Mouse (Mus musculus) embryonic facial prominence, embryonic 10.5 days (tissue): ENCODE data around the gene Mov10. TPM values are rescaled to one million over a fixed set of nuclear protein-coding genes. Genes with fewer than 3 reads are reported as not detected.
"Not testable (repeated sequence)": the region's sequence is repeated elsewhere in the genome, so short reads cannot be mapped to it uniquely, and the experiment has no call there.

Experiments
- DNase-seq: peaks from one replicate; pipeline ENCODE4 v3.0.0-alpha.2; 2017; ENCODE audit warnings: low spot score
- H3K27ac ChIP-seq: fragments of 300-500 bp; sonication (generic); replicated peaks from 2 replicates; pipeline ENCODE4 v1.5.1; 2016; ENCODE audit warnings: mild to moderate bottlenecking
- H3K27me3 ChIP-seq: fragments of 300-500 bp; sonication (generic); replicated peaks from 2 replicates; pipeline ENCODE4 v1.6.1; 2016; ENCODE audit warnings: low read depth, mild to moderate bottlenecking; ENCODE audit not compliant: poor library complexity, severe bottlenecking
- H3K36me3 ChIP-seq: fragments of 300-500 bp; sonication (generic); replicated peaks from 2 replicates; pipeline ENCODE4 v1.6.1; 2016; ENCODE audit warnings: mild to moderate bottlenecking, moderate library complexity
- H3K4me1 ChIP-seq: fragments of 300-500 bp; sonication (generic); 2 replicates; pipeline ENCODE4 v1.6.1; 2016
- H3K4me3 ChIP-seq: fragments of 300-500 bp; sonication (generic); 2 replicates; pipeline ENCODE4 v1.5.1; 2016; ENCODE audit warnings: mild to moderate bottlenecking, moderate library complexity
- H3K9me3 ChIP-seq: fragments of 300-500 bp; sonication (generic); 2 replicates; pipeline ENCODE4 v1.6.1; 2016; ENCODE audit warnings: mild to moderate bottlenecking
- WGBS: fragments of 180-500 bp; shearing (Covaris S2); methylation state at CpG from one replicate; pipeline ENCODE4 v1.1.7; 2016; 5-methylcytosine and 5-hydroxymethylcytosine counted together
- polyA plus RNA-seq: library from polyadenylated mRNA; unstranded; fragments of >200 nt; fragmentation: Nextera tagmentation; extraction: Ambion mirVana; gene quantifications from 2 replicates; pipeline ENCODE4 v1.2.1, GENCODE M21; 2016

Gene Mov10
- polyA plus RNA-seq, 1 experiment from 2014 or later: 46.4 TPM

GRCm38 (mm10) chr3:104770035-104770434, 48.3 kb downstream of the Mov10 start:
- Histone ChIP-seq H3K4me3 (no peak overlapping the region), H3K27me3 (peaks cover 27% of the 10 kb centered on the region), H3K4me1 (peaks cover 29% of the 10 kb centered on the region), H3K27ac (no peak overlapping the region), H3K9me3 (no peaks in the 10 kb centered on the region), H3K36me3 (no peaks in the 10 kb centered on the region)
- 56% methylated on average over 10 of the region's 10 CpGs for WGBS
- DNase-seq: peak; percentile 58

DNA sequence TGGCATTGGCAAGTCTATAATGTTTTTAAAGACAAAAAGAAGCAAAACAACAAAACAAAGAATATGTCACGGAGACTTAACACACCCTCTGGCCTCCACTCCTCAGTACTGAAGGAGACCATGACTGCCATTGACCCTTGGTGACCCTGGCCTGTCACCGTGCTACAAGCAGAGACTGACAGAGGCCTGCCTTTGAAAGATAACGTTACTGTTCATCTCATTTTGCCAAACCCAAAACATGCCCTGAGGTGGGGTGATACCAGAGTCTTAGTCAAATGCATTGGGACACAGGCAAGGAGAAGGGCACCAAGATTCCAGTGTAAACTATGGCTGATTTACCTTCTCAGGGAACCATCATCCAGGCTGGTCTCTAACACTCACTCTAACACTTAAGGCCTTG, 49.2 kb downstream of the Mov10 start:
- DNase-seq: no peak
- WGBS: 40% methylated on average over 3 of the region's 3 CpGs
- H3K27ac ChIP-seq: no peak overlapping the region

GRCm38 (mm10) chr3:104767716-104768115, 50.6 kb downstream of the Mov10 start:
- peaks cover 16% of the 10 kb centered on the region for H3K27me3 ChIP-seq
- H3K27ac ChIP-seq: no peak overlapping the region
- 81% methylated on average over 4 of the region's 4 CpGs for WGBS
- no peaks in the 10 kb centered on the region for H3K9me3 ChIP-seq
- H3K4me3 ChIP-seq: no peak overlapping the region
- DNase-seq: no peak
- H3K36me3 ChIP-seq: no peaks in the 10 kb centered on the region
- peaks cover 26% of the 10 kb centered on the region for H3K4me1 ChIP-seq

More for the DNA sequence above, 49.2 kb downstream of the Mov10 start:
- Histone ChIP-seq H3K36me3 (no peaks in the 10 kb centered on the region), H3K4me1 (peaks cover 29% of the 10 kb centered on the region), H3K9me3 (no peaks in the 10 kb centered on the region), H3K27me3 (peaks cover 27% of the 10 kb centered on the region), H3K4me3 (no peak overlapping the region)

DNA sequence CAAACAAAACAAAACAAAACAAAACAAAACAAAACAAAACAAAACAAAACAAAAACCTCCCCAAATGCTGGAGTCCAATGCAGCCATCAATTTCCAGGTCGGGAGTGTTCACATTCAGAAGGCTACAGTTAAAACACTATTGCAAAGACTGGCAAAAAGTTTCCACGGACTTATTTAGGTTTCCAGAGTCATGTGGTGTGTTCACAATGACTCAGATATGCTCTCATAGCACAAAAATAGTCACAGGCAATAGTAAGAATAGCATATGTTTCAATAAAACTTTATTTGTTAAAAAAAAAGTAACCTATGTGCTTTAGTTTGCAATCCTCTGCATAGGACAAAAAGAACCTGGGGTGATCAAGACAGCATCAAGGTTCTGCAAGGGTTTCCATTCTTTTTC, 51.2 kb downstream of the Mov10 start:
- no peak overlapping the region for H3K4me3 ChIP-seq
- DNase-seq: no peak
- no peaks in the 10 kb centered on the region for H3K9me3 ChIP-seq
- H3K27me3 ChIP-seq: peaks cover 10% of the 10 kb centered on the region
- H3K27ac ChIP-seq: no peak overlapping the region
- WGBS: 58% methylated on average over 2 of the region's 2 CpGs
- H3K36me3 ChIP-seq: no peaks in the 10 kb centered on the region
- peaks cover 25% of the 10 kb centered on the region for H3K4me1 ChIP-seq

GRCm38 (mm10) chr3:104765021-104765420, 53.3 kb downstream of the Mov10 start:
- Histone ChIP-seq H3K36me3 (no peaks in the 10 kb centered on the region), H3K9me3 (no peaks in the 10 kb centered on the region), H3K27me3 (peaks cover 20% of the 10 kb centered on the region), H3K4me1 (peaks cover 17% of the 10 kb centered on the region), H3K4me3 (no peak overlapping the region), H3K27ac (no peak overlapping the region)
- DNase-seq: peak; percentile 51
- WGBS: 29% methylated on average over 4 of the region's 4 CpGs

DNA sequence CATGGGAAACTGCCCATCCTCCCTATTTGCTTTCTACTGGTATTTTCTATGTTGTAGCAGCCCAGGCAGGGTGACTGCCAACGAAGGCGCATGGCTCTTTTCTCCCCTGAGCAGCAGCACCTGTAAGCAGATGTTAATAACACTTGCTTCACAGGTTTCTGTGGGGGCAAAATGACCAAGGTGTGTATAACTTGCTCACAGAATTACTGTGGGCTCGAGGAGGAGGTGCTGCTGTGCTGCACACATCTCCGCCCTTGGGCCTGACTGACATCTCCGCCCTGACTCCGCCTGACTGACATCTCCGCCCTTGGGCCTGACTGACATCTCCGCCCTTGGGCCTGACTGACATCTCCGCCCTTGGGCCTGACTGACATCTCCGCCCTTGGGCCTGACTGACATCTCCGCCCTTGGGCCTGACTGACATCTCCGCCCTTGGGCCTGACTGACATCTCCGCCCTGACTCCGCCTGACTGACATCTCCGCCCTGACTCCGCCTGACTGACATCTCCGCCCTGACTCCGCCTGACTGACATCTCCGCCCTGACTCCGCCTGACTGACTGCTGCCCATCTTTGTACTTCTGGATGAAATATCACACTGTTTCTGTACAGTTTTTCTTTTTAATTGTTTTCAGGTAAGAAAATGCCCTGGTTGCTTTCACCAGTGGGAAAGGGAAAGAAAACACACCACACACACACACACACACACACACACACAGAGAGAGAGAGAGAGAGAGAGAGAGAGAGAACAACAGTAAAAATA, 56.1 kb downstream of the Mov10 start:
- 16% methylated on average over 20 of the region's 20 CpGs for WGBS
- H3K27me3 ChIP-seq: peaks cover 34% of the 10 kb centered on the region
- not testable (repeated sequence) for DNase-seq

DNA sequence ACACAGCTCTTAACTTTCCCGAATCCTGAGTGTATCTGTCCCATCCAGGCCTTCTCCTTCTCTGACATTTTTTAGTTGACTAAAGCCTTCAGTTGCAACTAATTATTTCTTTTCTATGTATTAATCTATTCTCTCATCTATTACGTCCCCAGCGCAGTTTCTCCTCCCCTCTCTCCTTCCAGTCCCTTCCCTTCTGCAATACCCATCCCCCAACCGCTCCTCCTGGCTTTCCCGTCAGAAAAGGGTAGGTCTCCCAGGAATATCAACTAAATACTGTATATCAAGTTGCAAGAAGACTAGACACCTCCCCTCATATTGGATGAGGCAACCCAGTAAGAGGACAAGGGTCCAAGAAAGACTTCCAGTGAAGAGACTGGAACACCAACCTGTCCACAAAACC, 59.5 kb downstream of the Mov10 start:
- Histone ChIP-seq H3K9me3 (no peaks in the 10 kb centered on the region), H3K4me3 (peak overlapping the region; percentile 60), H3K4me1 (peaks cover 22% of the 10 kb centered on the region), H3K36me3 (no peaks in the 10 kb centered on the region), H3K27me3 (peaks cover 44% of the 10 kb centered on the region), H3K27ac (peak overlapping the region; percentile 80)
- DNase-seq: no peak
- WGBS: 9% methylated on average over 5 of the region's 5 CpGs

More for the DNA sequence above, 56.1 kb downstream of the Mov10 start:
- H3K36me3 ChIP-seq, H3K9me3 ChIP-seq, H3K27ac ChIP-seq, H3K4me3 ChIP-seq: not testable (repeated sequence)
- peaks cover 14% of the 10 kb centered on the region for H3K4me1 ChIP-seq

GRCm38 (mm10) chr3:104758406-104758805, 60.0 kb downstream of the Mov10 start:
- peaks cover 48% of the 10 kb centered on the region for H3K27me3 ChIP-seq
- peak overlapping the region; percentile 80 for H3K27ac ChIP-seq
- peaks cover 22% of the 10 kb centered on the region for H3K4me1 ChIP-seq
- no peaks in the 10 kb centered on the region for H3K9me3 ChIP-seq
- no peaks in the 10 kb centered on the region for H3K36me3 ChIP-seq
- 2% methylated on average over 27 of the region's 27 CpGs for WGBS
- peak overlapping the region; percentile 60 for H3K4me3 ChIP-seq
- DNase-seq: peak; percentile 91

DNA sequence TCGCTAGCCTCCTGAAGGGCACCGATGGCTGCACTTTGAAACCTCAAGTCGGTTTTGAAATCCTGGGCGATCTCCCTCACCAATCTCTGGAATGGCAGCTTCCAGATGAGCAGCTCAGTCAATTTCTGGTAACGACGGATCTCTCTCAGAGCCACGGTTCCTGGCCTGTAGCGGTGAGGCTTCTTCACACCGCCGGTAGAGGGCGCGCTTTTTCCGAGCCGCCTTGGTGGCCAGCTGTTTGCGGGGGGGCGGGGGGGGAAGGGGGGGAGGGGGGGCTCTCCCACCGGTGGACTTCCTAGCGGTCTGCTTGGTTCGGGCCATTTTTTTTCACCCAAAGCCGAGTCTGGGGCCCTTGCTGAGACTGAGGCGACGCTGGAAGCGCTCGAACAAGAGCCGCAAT, 65.5 kb downstream of the Mov10 start:
- not testable (repeated sequence) for H3K36me3 ChIP-seq, H3K9me3 ChIP-seq, H3K4me1 ChIP-seq, H3K27ac ChIP-seq
- H3K4me3 ChIP-seq: peak overlapping the region; percentile 40; the same call in 1 of the 2 replicates
- H3K27me3 ChIP-seq: peaks cover 19% of the 10 kb centered on the region
- 11% methylated on average over 25 of the region's 25 CpGs for WGBS
- DNase-seq: peak; percentile 61

Other genes starting within 250 kb of the Mov10 start
- 45.9 and 49.6 TPM in 2 replicates for gene Slc16a1, start 179.9 kb downstream of the Mov10 start, polyA plus RNA-seq
- gene Ppm1j, start 37.5 kb downstream of the Mov10 start, polyA plus RNA-seq: 1.3 and 2.3 TPM in 2 replicates
- gene Fam19a3, start 36.7 kb downstream of the Mov10 start, polyA plus RNA-seq: 0.04 and 0.10 TPM in 2 replicates
- 120 and 121 TPM in 2 replicates for gene Rhoc, start 30.2 kb downstream of the Mov10 start, polyA plus RNA-seq
- 29.0 and 31.7 TPM in 2 replicates for gene St7l, start 45.4 kb upstream of the Mov10 start, polyA plus RNA-seq
- gene Capza1, start 45.9 kb upstream of the Mov10 start, polyA plus RNA-seq: 191 and 198 TPM in 2 replicates
- 0.50 and 0.66 TPM in 2 replicates for gene Wnt2b, start 143.4 kb upstream of the Mov10 start, polyA plus RNA-seq
- gene Cttnbp2nl, start 234.6 kb upstream of the Mov10 start, polyA plus RNA-seq: 51.2 and 52.4 TPM in 2 replicates
- gene 4930564D02Rik, start 248.3 kb upstream of the Mov10 start, polyA plus RNA-seq: not detected in 2 replicates